Mouse (Mus musculus): ENCODE data around the gene Srgn.
A peak's percentile ranks its signal among the peaks of the same experiment; 100 is the strongest.
"Not testable (repeated sequence)": the region's sequence is repeated elsewhere in the genome, so short reads cannot be mapped to it uniquely, and the experiment has no call there.

Gene Srgn

GRCm38 (mm10) chr10:62520911-62521310 is 6.3 kb downstream of the Srgn start:
- no peak for DNase-seq

GRCm38 (mm10) chr10:62517511-62517910 is 9.7 kb downstream of the Srgn start:
- no peak for DNase-seq

DNA sequence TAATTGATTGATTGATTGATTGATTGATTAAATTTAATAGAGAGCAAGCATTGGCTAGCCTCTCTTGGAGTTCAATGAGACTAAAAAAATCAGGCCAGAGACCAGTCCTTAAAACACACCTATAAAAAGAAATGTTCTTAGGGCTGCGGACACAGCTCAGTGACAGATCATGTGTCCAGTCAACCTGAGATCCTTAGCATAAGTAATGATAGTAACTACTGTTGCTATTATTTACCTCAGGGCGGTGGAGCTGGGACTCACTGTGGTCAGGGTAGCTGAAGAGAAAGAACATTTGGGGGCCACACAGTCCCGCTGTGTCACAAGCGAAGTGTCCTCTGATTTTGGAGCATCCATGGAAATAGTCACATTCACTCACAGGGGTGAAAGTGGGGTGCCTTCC is 14.4 kb downstream of the Srgn start:
- no peak for DNase-seq

GRCm38 (mm10) chr10:62511528-62511927 is 15.7 kb downstream of the Srgn start:
- no peak for DNase-seq

DNA sequence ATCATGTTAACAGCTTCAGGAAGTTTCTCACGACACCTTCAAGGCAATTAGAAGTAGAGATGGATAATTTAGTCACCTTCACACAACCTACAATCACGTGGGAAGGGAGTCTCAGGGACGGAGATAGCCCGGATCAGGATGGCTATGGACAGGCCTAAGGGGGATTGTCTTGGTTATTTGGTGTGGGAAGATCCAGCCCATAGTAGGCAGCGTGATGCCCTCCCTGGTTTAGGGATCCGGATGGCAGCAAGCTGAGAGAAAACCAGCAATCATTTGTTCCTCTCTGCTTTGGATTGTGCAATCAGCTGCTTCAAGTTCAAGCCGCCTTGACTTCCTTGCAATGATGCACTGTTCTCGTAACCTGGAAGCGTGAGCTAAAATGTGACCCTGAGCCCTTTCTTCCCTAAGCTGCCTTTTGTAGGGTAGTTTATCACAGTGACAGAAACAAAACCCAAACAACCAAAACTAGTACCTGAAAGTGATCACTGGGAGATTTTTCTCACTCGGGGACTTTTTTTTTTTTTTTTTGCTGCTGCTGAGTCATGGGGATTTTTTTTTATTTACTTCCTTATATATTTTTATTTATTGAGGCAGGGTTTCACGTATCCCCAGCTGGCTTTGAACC is 18.1 kb downstream of the Srgn start:
- DNase-seq = no peak

DNA sequence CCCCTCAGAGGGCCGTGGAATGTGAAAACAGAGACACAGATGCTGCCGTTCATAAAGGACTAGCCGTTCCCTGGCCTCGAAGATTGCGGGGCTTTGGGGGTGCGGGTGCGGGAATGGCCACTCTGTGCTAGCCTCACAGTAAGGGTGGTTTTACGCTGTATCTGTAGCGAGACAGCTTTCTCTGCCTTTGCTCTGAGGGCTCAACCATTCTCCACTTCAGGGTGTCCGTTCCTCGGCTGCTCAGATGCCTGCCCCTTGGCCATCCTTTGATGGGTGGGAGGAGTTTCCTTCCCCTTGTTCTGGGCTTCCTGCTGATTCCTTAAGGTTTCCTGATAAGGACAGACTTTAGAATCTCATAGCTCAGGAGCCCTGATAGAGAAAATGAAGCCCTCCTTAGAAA is 18.8 kb downstream of the Srgn start:
- peak; percentile 45 to 47 for DNase-seq

GRCm38 (mm10) chr10:62507591-62508308 is 19.5 kb downstream of the Srgn start:
- DNase-seq = peak; percentile 50 to 65

DNA sequence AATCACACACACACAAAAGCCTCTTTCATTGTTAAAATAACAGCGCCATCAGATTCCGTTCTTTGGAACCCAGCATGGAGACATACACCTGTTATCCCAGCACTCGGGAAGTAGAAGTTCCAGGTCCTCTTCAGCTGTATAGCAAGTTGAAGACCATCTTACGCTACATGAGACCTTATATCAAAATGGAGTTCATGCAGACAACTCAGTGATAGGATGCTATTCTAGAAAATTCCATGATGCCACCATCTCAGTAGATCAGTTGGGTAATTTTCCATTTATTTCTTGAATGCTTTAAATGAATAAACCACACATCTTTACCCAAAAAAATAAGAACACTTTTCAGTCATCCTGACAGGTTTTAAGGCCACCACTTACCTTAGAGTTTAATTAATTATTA is 20.2 kb downstream of the Srgn start:
- no peak for DNase-seq

DNA sequence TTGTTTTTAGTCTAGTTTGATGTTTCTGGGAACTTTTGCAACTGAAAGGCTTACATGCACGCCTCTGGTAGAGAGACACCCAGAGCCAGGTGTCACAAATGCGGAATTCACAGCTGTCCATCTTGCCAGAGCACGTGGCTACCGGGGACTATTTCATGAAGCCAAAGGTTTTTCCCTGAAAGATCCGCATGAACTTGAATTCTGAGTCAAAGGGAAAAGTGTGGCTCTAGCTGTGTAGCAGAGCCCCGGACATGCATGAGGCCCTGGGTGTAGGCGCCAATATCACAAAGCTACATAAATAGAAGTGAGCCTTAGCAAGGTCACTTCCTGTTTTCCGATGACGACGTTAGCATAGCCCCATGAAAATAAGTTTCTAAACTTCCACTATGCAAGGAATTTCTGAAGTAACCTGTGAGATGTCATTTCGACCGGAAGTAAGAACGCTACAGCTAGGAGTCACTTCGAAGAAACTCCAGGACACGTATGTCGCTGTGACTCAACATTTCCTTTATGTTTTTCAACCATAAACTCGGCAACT is 21.2 kb downstream of the Srgn start:
- no peak for DNase-seq

GRCm38 (mm10) chr10:62505224-62505983 is 21.8 kb downstream of the Srgn start:
- no peak for DNase-seq

- no peak for DNase-seq
Measured at GRCm38 (mm10) chr10:62503836-62504628, 23.2 kb downstream of the Srgn start.

- DNase-seq = no peak
Measured at GRCm38 (mm10) chr10:62503353-62503752, 23.9 kb downstream of the Srgn start.

DNA sequence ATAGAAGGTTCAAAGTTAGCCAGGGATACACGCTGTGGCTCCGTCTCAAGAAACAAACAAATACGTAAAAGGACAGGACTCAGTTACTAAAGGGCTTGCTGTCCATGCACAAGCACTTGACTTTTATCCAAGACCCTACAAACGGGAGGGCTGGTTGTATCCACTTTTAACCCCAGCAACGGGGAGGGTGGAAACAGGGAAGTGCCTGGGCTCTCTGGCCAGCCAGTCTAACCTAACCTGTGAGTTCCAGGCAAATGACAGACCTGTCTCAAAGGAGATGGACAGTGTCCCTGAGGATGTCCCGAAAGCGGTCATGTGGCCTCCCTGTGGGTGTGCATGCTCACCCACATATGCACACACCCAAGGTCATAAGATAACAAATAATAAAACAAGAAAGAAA is 25.3 kb downstream of the Srgn start:
- DNase-seq = no peak

DNA sequence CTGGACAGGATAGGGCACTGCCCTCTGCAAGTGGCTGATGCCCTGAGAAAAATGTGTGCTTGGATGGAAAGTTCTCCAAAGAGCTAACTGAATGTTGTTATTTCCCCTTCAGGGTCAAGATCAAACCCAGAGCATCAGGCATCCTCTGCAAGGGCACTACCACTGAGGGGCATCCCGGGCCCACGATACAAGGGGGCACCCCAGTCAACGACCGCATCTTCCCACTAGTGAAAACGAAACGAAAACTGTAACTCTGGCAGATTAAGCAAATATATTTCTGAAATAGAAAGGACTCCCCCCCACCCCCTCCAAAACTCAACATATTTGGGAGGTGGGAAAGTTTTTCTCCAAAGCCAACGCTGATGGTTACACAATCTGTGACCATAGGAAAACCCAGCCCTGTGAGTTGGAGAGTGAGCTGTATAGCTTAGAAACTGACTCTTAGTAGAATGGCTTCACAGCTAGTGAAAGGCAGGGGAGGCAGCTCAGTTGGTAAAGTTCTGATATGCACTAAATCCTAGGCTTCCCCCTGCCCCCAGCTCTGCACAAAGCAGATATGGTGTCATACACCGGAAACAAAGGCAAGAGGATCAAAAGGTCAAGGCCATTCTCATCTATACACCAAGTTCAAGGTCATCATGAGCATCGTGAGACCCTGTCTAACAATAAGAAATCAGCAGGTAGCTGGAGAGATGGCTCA is 26.2 kb downstream of the Srgn start:
- no peak for DNase-seq

DNA sequence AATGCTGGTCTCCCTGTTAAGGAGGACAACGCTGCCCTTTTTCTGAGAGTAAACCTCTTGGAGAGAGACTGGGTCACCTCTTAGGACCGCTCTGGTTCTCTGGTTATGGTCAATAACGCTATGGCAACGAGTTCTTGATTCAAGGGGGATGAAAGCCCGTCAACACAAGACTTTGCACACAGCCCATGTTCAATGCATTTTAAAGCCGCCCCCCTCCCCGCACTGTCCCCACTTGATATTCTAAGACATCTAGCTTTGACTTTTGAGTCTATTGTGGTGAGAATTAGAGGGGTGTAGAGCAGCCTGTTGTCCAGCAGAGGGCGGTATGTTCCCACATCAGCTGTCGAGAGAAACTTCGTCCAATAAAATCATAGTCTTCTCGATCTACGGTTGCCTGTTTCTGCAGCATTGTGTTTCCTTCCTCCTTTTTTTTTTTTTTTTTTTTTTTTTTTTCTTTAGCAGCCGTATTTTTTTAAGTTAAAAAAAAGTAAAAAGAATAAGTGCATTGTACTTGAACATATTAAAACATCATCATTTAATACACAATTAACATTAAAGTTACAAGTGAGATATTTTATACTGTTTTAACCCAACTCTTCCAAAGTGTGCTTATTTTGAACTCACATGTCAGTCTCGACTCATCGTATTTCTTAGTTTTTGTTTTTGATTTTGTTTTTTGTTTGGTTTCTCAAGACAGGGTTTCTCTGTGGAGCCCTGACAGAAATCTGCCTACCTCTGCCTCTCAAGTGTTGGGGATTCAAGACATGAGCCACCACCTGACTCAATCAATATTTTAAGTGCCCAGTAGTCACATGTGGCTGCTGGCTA is 26.9 kb downstream of the Srgn start:
- peak; percentile 48 to 53 for DNase-seq

GRCm38 (mm10) chr10:62491681-62492080 is 35.6 kb downstream of the Srgn start:
- DNase-seq = not testable (repeated sequence)

DNA sequence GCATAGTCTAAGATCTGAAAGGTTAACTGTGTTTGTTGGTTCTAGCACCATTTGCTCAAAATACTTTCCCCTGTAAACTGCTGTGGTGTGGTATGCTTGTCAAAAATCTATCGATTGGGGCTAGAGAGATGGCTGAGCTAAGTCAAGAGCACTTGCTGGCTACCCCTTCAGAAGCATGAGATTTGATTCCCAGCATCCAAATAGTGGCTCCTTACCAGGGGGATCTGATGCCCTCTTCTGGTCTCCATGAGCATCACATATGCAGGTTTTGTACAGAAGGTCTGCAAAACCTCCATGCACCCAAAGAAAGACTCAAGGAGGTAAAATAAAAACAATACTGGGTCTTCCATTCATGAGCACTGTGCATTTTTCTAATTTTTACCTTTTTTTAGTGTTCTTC is 39.0 kb downstream of the Srgn start:
- peak; percentile 44 to 64 for DNase-seq

DNA sequence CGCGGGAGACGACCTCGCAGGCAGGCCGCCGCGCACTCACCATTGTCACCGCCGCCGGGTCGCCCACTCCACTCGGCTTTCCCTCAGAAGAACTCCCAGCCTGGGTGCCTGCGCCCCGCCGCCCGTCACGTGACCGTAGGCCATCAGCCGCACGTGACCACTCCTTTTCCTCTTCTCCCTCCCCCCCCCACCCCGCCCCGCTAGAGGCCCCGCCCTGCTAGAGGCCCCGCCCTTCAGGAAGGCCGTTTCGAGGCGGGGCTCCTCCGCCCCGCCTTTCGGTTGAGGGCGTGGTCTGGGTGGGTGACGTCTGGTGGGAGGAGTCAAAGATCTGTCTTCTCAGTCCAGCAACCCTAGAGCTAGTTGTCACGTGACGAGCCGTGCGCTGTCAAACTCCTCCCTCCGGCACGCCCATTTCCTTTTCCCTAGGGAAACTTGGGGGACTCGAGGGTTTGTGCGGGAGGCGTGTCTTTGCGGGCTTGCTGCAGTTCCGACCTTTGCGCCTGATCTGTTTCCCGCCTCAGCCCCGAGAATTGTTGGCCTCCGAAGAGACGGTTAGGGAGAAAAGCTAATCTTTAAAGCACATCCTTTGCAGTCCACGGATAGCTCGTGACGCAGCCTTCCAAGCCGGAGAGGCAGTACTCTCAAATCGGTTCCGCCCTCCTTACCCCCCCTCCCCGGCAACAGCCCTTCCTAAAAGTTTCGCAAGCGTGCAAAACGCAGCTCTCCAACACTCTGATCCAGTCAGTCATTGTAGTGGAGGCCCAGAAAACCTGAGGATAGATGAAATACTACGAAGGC is 40.4 kb downstream of the Srgn start, which contains the start of gene Vps26a:
Gene Vps26a (minus strand): TSS at position 188 of the 798 bp plus-strand sequence.
- peak; percentile 99 to 100 for DNase-seq

GRCm38 (mm10) chr10:62485878-62486582 is 41.2 kb downstream of the Srgn start:
- no peak for DNase-seq

All from kidney, adult 8-10 months (tissue).